Mouse (Mus musculus) lung, postnatal 4 days (tissue): ENCODE measurements around the gene Ccdc63.
"Not testable (repeated sequence)": the region's sequence is repeated elsewhere in the genome, so short reads cannot be mapped to it uniquely, and the experiment has no call there.

ENCODE experiments used
- DNase-seq, 2 experiments: peaks; one replicate each; pipeline ENCODE4 v3.0.0; 2021

The Ccdc63 gene

DNA sequence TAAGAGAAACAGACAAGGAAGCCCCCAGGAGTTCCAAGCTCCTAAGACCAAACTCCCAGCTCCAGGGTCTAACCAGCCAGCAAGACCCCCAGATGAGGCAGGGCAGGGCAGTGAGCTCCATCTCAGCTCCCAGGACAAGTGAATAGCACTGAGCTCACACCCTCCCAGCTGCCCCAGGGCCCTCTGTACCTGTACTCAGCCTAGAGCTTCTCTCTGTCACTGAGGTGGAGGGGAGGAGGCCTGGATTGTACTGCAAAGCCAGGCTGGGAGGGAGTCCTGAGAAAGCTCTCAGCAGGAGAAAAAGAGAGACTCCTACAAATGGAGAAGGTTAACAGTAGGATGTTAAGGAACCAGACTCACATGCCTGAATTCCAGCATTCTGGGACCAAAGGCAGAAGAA lies 6.0 kb upstream of the Ccdc63 start:
- DNase-seq, result no peak

DNA sequence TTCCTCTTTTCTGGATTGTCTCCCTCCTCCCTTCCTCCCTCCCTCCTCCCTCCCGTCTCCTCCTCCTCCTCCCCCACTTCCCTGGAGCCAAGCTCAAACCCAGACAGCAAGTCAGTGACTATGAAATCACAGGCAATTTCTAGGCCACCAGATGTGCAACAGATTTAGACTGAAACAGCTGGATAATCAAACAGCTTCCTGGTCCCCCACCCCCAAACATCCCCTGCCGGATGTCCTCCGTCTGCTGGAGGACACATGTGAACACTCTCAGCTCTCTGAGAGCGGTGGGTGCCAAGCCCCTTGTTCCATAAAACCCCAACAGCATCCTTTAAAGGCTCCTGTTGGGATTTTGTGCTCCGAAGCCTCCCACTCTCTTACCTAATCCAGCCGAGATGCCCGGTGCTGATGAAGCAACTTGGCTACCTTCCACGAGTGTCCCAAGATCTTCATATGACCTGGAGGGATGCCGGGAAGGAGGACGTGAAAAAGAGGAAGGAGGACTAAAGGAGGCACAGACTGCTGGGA lies 5.5 kb upstream of the Ccdc63 start:
- DNase-seq, result peak; percentile 72 to 82

DNA sequence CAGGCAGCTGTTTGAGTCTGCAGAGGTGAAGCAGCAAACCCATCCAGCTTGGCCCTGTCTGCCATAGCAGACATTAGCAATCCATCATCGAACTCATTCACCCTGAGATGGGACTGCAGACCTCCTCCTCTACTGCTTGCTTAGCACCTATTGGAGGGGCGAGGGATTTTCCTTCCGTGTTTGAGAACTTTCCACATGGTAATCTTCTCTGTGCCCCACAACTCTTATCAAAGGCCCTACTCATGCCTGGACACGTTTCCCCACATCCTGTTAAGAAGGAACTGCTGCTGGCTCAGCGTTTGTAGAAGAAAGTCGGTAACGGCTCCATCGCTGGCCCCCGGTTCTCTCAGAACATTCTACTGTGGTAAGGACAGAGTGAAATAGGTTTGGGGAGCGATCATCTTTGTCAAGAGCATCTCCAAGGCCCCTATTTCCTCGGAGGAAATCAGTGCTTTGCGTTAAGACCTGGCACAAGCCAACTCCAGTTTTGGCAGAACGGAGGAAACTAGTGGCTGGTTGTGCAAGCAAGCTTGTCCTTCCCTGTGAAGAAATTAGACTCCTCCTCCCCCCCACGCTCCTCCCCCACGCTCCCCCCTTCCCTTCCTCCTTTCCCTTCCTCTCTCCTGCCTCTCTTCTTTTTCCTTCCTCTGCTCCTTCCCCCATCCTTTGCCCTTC lies 4.9 kb upstream of the Ccdc63 start:
- peak; percentile 71 to 73 for DNase-seq

DNA sequence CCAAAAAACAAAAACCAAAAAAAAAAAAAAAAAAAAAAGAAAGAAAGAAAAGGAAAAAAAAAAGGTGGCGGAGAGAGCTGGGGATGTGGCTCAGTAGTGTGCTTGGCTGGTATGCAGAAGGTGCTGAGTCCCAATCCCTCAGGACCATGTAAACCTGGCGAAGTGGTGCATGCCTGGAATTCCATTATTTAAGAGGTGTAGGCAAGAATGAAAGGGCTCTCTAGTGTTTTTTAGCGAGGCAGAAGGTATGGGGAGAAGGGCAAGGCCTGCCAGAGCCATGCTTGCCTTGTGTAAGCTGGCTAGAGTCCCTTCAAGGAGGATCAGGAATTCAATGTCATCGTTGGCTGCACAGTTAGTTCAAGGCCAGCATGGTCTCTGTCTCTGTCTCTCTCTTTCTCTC lies 4.2 kb upstream of the Ccdc63 start:
- DNase-seq, result peak in 1 of 2 experiments; percentile 51

DNA sequence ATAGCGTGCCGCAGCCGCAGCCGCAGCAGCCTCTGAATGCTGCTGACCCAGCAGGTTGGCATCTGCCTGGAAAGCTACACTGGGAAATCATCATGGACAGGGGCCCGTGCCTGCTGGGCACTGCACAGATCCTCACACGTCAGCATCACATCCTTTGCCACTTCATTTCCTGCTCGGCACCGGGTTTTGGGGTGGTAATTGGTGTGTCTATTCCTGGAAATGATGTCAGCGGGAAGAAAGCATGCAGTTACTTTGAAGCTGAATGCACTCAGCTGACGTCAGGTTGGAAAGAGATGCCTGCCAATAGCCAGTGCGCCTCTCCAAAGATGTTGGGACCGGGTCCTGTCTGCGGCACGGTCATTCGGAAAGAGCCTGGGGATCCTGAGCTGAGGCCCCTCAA lies 2.9 kb upstream of the Ccdc63 start:
- peak; percentile 78 to 84 for DNase-seq

DNA sequence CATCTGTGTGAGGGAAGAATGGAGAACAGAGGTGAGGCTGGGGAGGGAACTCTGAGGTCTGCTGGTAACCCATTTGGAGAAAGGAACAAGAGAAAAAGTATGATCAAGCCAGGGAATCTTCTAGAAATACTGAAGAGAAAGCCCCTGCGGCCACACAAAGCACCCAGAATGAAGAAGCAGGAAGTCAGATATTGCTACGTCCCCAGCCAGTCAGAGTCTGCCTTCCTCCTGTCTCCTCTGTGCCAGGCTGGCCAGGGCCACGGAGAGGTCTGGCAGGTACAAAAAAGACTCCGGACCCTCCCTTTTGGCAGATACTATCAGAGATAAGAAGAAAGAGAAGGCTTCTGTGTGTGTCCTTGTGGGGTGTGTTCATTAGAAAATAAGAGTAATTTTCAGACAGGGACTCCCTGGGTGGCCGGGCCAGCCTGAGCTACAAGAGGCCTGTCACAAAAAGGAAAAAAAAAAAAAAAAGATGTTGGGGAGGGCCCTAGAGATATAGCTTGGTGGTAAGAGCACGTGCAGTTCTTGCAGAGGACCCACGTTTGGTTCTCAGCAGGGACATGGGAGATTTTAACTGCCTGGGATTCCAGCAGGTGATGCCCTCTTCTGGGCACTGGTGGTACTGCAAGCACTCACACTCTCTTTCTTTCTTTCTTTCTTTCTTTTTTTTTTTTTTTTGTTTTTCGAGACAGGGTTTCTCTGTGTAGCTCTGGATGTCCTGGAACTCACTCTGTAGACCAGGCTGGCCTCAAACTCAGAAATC lies 1.8 kb upstream of the Ccdc63 start:
- DNase-seq, result peak in 1 of 2 experiments; percentile 69

DNA sequence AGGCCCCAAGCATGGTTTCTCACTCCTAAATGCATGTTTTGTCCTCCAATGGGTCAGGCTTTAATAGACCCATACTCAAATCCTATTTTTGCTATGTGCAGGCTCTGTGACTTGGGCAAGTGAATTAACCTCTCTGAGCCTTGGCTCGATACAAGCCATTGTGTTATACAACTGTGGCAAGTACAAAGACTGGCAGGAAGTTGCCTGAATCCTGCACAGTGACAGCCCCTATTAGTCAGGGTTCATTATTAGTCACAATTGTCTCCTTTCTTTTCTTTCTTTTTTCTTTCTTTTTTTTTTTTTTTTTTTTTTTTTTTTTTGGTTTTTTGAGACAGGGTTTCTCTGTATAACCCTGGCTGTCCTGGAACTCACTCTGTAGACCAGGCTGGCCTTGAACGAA lies 852 bp downstream of the Ccdc63 start:
- DNase-seq, result not testable (repeated sequence)

DNA sequence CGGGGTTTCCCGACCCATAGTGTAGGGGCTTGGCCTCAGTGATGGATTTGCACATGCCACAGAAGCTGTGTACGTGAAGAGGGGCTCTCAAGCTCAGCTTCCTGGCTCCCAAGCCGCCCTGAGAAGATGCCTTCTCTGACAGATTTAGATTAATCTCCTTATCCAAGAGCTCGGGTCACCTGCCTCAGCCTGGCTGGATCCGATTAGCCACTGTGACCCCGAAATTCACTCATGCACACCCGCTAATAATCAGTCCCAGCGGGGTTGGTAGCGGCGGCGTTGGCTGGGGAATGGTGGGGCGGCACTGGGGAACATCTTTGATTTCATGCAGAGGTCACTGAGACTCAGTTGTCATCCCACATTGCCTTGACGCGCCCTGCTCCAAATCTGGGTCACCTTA lies 1.8 kb downstream of the Ccdc63 start:
- DNase-seq, result no peak

DNA sequence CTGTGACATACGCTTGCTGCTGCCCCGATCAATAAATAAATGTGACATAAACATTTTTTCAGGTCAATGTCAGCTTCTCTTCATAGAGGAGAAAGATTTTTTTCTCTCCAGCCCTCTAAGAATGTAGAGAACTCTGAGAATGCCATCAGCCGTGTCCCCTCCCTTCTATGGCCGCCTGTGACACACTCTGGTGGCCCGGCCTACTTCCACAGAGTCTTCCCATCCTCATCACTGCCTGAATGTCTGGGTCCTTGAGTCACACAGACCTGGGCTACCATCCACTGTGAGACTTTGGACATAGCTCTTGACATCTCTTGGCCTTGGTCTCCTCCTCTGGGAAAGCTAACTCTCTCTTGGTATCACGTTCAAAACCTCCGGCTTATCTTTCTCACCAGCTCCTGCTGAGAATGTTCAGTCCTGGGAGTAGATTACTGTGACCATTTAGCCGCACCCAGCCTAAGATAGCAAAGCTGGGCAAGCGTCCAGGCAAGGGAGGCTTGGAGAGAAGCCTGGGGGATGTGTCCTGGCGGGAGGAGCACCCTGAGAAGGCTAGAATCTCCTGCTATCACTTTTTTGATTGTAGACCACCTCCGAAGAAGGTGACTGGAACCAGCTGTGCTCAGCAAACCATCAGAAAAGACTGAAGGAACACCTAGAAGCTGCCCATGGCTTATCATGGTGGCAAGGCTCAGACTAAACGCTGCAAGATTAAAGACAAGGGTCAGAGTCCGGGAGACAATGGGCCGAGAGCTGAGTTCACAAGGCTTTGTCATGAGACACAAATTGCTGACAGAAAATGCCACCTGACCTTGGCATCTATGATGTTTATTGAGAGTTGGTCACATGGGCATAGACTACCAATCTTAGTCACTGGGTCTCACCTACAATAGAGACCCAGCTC lies 3.9 kb downstream of the Ccdc63 start:
- DNase-seq, result peak; percentile 50 to 67

DNA sequence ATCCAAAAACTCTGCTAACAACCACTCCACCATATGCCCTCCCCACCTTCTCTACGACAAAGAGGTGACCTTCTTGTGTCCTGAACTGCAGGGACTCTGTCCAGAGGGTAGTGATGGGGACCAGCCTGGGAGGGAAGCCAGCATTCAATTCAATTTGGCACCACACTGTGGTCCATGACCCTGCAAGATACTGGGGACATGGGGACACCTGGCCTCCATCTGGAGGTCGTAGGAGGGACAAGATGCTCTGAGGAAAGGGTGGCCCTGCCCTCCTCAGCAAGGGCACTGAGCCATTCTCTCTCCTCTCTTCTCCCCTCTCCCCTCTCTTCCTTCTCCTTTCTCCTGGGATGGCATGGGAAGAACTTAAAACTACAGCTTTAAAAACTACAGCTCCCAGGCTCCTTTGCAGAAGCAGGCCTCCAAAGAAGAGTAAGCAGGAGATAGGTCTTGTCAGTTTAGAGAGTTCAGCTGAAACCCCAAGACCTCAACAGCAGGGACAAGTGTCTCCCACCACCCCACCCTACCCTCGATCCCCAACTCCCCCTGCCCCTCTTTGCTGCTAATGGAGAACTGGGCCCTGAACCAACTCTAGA lies 5.2 kb downstream of the Ccdc63 start:
- no peak for DNase-seq

DNA sequence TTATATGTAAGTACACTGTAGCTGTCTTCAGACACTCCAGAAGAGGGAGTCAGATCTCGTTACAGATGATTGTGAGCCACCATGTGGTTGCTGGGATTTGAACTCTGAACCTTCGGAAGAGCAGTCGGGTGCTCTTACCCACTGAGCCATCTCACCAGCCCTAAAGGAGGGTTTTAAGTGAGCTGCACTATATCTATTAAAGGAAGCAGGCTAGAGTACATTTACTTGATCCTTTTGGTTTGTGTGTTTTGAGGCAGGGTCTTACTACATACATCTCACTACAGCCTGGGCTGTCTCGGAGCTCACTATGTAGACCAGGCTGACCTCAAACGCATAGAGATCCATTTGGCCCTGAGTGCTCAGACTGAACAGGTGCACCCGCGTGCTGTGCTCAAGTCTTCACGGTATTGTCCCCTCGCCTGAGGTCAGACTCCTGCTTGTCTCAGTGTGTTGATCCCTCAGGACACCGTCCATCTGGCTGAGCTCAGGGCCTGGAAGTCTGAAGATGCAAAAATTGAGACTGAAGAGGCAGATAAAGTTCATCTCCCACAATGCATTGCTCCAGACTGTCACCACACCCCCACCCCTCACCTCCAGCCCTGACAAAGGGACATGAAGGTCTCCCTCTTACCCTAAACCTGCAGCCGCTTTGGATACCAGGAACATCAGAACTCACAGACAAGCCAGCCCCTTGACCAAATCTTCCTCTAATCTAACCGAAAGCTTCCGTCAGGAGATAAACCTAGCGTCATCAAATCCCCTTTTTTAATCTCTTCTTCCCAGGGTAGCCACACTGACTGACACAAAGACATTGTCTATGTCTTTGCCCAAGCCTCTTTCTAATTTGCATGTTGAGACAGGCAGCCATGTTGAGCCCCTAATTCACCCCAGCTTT lies 6.0 kb downstream of the Ccdc63 start:
- no peak for DNase-seq

DNA sequence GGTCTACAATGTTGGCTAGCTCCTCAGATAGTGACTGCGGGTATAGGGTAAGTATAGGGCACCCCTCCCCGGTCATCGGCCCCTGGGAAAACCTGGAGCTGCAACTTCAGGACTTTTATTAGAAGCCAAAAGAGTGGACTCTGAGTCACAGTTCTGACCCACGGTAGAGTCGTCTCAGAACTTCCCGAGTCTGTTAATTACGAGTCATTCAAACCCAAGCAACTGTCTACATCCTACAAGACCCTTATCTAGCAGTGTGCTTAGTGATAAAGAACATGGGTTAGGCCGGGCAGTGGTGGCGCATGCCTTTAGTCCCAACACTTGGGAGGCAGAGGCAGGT lies 7.6 kb downstream of the Ccdc63 start:
- no peak for DNase-seq

DNA sequence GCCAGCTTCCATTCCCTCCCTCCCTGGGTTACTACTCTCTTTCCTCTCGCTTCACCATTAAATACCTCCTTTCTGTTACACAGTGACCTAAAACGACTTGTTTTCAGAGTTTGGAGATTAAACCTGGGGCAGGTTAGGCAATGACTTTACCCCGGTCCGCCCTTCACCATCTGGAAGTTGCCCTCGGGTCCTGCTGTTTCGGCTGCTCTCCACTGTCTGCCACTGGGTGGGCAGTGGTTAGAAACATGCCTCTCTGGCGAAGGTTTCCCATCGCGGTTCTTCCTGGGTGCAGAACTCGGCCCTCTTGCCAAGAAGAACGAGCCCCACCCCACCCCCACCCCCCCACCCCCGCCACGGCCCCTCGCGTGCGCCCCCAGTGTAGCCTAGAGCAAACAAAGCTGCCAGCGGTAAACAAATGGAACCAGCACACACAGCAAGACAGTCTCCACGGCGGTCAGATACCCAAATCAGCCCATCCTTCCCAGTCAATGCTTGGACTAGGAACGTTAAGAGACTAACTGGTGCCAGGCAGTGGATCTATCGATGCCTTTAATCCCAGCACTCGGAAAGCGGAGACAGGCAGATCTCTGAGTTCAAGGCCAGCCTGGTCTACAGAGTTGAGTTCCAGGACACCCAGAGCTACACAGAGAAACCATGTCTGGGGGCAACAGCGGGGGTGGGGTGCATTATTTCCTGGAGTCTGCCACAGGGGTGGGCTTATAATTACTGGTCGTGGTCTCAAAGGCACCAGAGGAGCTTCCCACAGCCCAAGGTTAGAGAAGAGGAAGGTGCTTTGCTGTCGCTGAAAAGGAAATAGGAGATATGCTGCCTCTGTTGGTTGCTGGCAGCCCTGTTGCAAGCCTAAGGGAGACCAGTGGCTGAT lies 8.2 kb downstream of the Ccdc63 start:
- DNase-seq, result no peak

DNA sequence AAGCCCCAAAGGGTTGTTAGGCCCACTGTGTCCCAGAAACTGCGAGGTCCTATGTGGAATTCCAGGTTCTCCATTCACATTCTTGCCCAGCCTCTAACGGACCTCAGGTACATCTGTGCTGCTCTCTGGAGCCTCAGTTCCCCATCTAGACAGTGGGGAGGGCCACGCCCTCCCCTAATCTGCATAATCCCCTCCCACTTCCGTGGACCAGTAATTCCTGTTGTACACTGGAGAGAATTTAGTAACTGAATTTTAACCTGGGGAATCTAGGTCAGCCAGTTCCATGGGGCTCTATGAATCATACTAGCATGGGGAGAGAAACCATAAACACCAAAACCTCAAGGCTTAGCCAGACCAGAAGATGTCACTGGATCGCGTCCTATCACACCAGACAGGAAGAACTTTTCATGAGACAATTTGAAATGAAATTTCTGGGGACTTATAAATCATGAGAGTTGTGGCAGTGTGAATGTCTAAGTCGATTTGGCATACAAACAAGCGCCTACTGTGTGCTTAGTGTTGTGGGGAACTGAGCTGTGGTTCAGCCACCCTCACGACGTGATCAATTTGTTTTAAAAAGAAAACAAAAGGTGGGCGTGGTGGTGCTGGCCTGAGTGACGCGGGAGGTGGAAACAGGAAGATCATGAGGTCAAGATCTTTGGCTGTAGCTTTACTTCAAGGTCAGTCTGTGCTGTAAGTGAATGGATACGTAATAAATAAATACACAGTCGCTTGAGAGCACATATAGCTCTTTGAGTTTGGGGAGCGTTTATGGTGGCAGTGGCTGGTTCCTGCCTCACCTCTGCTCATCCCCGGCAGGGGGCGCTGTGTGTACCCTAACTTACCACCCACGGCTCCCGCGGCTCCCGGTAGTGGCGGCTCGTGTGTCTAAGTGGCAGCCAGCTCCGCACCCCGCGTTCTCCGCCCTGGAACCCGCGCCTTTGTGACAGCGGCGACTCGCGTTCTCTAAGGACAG lies 9.3 kb downstream of the Ccdc63 start:
- DNase-seq, result peak; percentile 88 to 92

DNA sequence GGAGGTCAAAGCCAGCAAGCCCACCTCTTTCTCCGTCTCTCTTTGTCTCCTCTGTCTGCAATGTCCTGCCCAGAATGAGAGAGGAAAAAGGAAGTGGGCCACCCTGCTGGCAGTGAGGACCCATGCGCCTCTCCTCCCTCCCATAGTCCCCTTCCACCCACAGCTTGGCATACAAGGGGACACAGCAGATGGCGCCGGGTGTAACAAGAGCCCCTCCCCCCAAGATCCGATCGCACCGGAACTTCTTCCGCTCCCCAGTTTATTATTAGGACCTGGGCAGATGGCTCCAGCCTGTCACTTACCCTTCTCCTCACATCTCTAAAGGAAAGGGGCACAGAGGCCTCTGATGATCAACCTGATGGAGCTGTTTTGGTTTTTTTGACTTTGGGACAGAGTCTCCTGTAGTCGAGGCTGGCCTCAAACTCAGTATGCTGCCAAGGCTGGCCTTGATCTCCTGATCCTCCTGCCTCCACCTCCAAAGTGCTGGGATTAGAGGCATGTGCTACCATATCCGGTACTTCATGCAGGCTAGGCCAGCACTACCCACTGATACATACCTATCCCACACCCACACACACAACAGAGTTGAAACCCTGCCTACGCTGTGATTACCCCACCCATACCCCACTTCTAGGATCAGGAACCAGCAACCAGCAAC lies 10.2 kb downstream of the Ccdc63 start:
- DNase-seq, result peak in 1 of 2 experiments; percentile 25

DNA sequence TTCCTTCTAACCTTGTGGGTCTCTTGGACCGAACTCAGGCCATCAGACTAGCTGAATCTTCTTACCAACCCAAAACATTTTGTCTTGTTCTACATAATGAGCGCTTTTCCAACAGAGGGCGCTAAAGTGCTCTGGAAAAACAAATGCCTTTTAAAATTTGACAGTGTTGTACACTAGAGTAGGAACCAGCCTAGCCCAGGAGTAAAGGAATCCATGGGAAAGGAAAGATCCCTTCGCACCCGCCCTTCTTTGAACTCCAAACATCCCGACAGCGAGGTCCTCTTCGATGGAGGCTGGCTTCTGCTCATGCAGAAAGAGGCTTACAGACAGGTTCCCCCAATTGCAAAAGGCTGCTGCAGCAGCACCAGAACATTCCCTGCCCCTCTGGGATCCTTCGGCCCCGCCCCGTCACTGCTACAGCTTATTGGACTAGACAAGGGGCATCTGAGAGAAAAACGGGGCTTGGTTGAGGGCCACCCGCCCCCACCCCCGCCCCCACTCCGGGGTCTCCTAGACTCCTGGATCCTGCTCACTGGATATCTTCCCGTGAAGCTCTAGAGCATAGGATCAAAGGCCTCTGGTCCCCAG lies 11.5 kb downstream of the Ccdc63 start:
- DNase-seq, result peak; percentile 29 to 81

DNA sequence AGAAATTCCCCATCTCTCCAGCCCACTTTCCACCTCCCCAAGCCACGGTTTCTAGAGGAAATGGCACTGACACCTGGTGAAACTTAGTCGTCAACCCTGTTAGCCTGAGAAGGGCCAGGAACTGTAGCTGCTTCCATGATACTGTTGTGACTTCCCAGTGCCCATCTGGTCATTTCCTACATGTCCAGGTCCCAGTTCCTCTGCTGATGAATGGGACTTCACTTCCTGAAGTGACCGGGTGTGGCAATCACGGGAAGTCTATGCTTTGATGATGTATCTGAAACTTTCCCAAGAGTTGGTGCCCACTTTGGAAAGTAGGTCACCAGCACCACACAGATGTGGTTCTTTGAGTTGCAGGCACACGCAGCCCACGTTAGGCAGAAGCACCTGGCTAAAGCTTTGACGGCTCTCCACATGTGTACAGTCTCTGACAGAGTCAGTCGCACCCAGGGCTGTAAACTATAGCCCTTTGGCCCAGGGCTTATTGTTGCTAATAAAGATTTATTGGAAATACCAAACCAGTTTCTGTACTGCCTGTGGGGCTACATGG lies 15.3 kb downstream of the Ccdc63 start:
- no peak for DNase-seq

DNA sequence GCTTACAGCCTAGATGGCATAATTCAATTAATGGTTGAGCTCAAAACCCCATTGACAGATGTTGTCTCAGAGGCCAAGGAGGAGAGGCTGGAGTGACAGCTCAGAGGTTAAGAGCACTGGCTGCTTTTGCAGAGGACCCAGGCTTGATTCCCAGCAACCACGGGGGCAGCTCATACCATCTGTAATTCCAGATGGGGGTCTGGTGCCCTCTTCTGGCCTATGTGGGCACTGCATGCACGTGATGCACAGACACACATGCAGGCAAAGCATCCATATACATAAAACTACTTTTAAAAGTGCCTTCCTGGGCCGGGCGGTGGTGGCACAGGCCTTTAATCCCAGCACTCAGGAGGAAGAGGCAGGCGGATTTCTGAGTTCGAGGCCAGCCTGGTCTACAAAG lies 24.4 kb downstream of the Ccdc63 start:
- DNase-seq, result no peak
